Mouse (Mus musculus): Measurements from ENCODE around the gene Spata31d1d. TPM values are rescaled to one million over a fixed set of nuclear protein-coding genes. Genes with fewer than 3 reads are reported as not detected.
"Not testable (repeated sequence)": the region's sequence is repeated elsewhere in the genome, so short reads cannot be mapped to it uniquely, and the experiment has no call there.

Gene Spata31d1d
- polyA plus RNA-seq (2016; fragmentation: Nextera tagmentation; extraction: Ambion mirVana), result not detected in 2 replicates

- 44% methylated on average over 7 of the region's 7 CpGs for WGBS
- no peak for DNase-seq (ENCODE audit: extremely low spot score, low spot score)
Observed at GRCm38 (mm10) chr13:59731652-59732051, at the start of gene Spata31d1d. Gene Spata31d1d (minus strand): TSS chr13:59731752.

GRCm38 (mm10) chr13:59779744-59780264 lies 48.3 kb upstream of the Spata31d1d start:
- H3K9me3 ChIP-seq; H3K4me3 ChIP-seq; H3K4me1 ChIP-seq; DNase-seq (ENCODE audit: extremely low spot score, low spot score); H3K27ac ChIP-seq; H3K27me3 ChIP-seq (ENCODE audit: poor library complexity, severe bottlenecking): not testable (repeated sequence)
- 90% methylated on average over 1 of the region's 1 CpGs for WGBS
- H3K36me3 ChIP-seq (replicated peaks), result peaks cover 99% of the 10 kb centered on the region

More at GRCm38 (mm10) chr13:59731652-59732051, at the start of gene Spata31d1d:
- Histone ChIP-seq H3K4me3 (no peak within 1 kb of the TSS), H3K36me3 (replicated peaks) (no peaks in the 10 kb centered on the region), H3K9me3 (no peaks in the 10 kb centered on the region), H3K4me1 (peaks cover 23% of the 10 kb centered on the region), H3K27me3 (ENCODE audit: poor library complexity, severe bottlenecking) (peaks cover 16% of the 10 kb centered on the region), H3K27ac (no peak within 1 kb of the TSS)

DNA sequence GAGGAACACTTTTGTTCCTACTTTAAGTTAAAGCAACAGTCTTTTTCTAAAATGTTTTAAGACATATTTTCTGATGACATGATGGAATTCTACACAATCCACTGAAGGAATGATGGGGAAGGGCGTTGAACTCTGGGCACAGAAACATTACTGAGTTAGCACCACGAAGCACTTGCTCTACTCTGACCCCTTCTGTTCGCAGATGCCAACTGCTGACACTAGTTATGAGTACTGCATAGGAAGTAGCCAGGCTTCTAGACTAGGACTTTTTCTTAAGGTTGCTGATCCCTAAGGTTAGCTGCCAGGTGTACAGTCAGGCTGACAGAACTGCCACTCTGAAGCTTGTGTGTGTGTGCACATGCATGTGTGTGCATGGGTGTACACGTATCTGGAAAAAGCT lies 47.7 kb upstream of the Spata31d1d start:
- no peak for DNase-seq (ENCODE audit: extremely low spot score, low spot score)
- WGBS, result 88% methylated on average over 4 of the region's 4 CpGs
- Histone ChIP-seq H3K4me3 (no peak overlapping the region), H3K9me3 (no peaks in the 10 kb centered on the region), H3K27ac (no peak overlapping the region), H3K36me3 (replicated peaks) (peaks cover 96% of the 10 kb centered on the region), H3K27me3 (ENCODE audit: poor library complexity, severe bottlenecking) (no peaks in the 10 kb centered on the region), H3K4me1 (no peaks in the 10 kb centered on the region)

- DNase-seq (ENCODE audit: extremely low spot score, low spot score), result no peak
- Histone ChIP-seq H3K36me3 (replicated peaks) (peaks cover 87% of the 10 kb centered on the region), H3K4me1 (peaks cover 13% of the 10 kb centered on the region), H3K4me3 (no peak overlapping the region), H3K9me3 (no peaks in the 10 kb centered on the region), H3K27me3 (ENCODE audit: poor library complexity, severe bottlenecking) (no peaks in the 10 kb centered on the region), H3K27ac (no peak overlapping the region)
- 88% methylated on average over 3 of the region's 3 CpGs for WGBS
Observed at GRCm38 (mm10) chr13:59775168-59775567, 43.6 kb upstream of the Spata31d1d start.

DNA sequence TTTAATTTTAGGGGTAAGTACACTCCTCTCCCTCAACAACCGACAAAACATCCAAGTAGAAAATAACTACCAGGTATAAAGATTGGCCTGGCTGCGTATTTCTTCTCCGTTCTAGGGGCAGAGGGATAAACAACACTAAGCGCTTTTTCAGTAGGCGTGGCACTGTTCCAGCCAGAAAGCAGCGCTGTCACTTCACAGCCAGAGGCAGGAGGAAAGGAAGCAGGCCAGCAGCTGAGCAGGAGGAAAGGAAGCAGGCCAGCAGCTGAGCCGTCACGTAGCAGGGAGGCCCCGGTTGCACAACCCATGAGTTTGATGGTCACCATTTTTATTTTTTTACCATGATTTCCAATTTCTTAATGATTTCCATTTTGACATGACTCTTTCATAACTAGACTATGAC lies 39.7 kb upstream of the Spata31d1d start:
- Histone ChIP-seq H3K27me3 (ENCODE audit: poor library complexity, severe bottlenecking) (no peaks in the 10 kb centered on the region), H3K9me3 (no peaks in the 10 kb centered on the region), H3K27ac (peak overlapping the region; percentile 91; the same call in 1 of the 2 replicates), H3K4me3 (peak overlapping the region; percentile 94; the same call in 1 of the 2 replicates), H3K4me1 (peaks cover 41% of the 10 kb centered on the region), H3K36me3 (replicated peaks) (peaks cover 58% of the 10 kb centered on the region)
- DNase-seq (ENCODE audit: extremely low spot score, low spot score), result no peak
- 74% methylated on average over 9 of the region's 9 CpGs for WGBS

- Histone ChIP-seq H3K27ac (peak overlapping the region; percentile 91), H3K36me3 (replicated peaks) (peaks cover 54% of the 10 kb centered on the region), H3K27me3 (ENCODE audit: poor library complexity, severe bottlenecking) (no peaks in the 10 kb centered on the region), H3K4me1 (peaks cover 45% of the 10 kb centered on the region), H3K9me3 (no peaks in the 10 kb centered on the region), H3K4me3 (peak overlapping the region; percentile 94)
- DNase-seq (ENCODE audit: extremely low spot score, low spot score), result no peak
- WGBS, result 75% methylated on average over 9 of the region's 9 CpGs
Observed at GRCm38 (mm10) chr13:59770847-59771246, 39.3 kb upstream of the Spata31d1d start.

GRCm38 (mm10) chr13:59770164-59770562 lies 38.6 kb upstream of the Spata31d1d start:
- WGBS, result under 1% methylated on average over 28 of the region's 28 CpGs
- DNase-seq (ENCODE audit: extremely low spot score, low spot score), result peak; percentile 90
- Histone ChIP-seq H3K27me3 (ENCODE audit: poor library complexity, severe bottlenecking) (no peaks in the 10 kb centered on the region), H3K4me1 (peaks cover 49% of the 10 kb centered on the region), H3K9me3 (no peaks in the 10 kb centered on the region), H3K27ac (peak overlapping the region; percentile 91), H3K4me3 (peak overlapping the region; percentile 94), H3K36me3 (replicated peaks) (peaks cover 47% of the 10 kb centered on the region)

GRCm38 (mm10) chr13:59769296-59770163 lies 38.0 kb upstream of the Spata31d1d start, which contains the start of gene Isca1:
Gene Isca1 (minus strand): TSS chr13:59769810.
- H3K27ac ChIP-seq, result peak within 1 kb of the TSS; percentile 91
- DNase-seq (ENCODE audit: extremely low spot score, low spot score), result peak; percentile 99
- H3K4me3 ChIP-seq, result peak within 1 kb of the TSS; percentile 94
- no peaks in the 10 kb centered on the region for H3K27me3 ChIP-seq (ENCODE audit: poor library complexity, severe bottlenecking)
- H3K4me1 ChIP-seq, result peaks cover 49% of the 10 kb centered on the region
- no peaks in the 10 kb centered on the region for H3K9me3 ChIP-seq
- WGBS, result under 1% methylated on average over 91 of the region's 91 CpGs
- H3K36me3 ChIP-seq (replicated peaks), result peaks cover 41% of the 10 kb centered on the region

DNA sequence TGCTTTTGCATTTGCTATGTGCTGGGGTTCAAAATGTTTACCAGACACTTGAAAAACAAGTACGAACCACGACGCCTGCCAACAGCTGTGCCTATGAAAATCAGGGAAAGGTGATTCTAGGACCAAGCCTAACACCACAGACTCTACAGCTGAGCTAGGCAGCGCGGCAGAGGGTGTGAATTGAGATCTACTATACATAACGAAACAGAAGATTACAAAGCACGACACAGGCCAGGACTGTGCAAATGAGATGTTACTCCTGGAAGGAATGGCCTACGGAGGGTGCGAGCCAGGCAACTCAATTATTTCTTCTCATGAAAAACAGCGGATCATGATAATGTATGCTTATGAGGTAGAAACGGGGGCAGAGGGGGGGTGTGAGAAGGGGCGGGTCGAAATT lies 37.0 kb upstream of the Spata31d1d start:
- Histone ChIP-seq H3K27ac (peak overlapping the region; percentile 91; the same call in 1 of the 2 replicates), H3K36me3 (replicated peaks) (peaks cover 37% of the 10 kb centered on the region), H3K4me1 (peaks cover 49% of the 10 kb centered on the region), H3K27me3 (ENCODE audit: poor library complexity, severe bottlenecking) (no peaks in the 10 kb centered on the region), H3K4me3 (peak overlapping the region; percentile 94), H3K9me3 (no peaks in the 10 kb centered on the region)
- WGBS, result 55% methylated on average over 13 of the region's 13 CpGs
- no peak for DNase-seq (ENCODE audit: extremely low spot score, low spot score)

GRCm38 (mm10) chr13:59766786-59767515 lies 35.4 kb upstream of the Spata31d1d start:
- H3K4me1 ChIP-seq, result peaks cover 49% of the 10 kb centered on the region
- no peak overlapping the region for H3K27ac ChIP-seq
- WGBS, result 84% methylated on average over 11 of the region's 11 CpGs
- peaks cover 37% of the 10 kb centered on the region for H3K36me3 ChIP-seq (replicated peaks)
- H3K27me3 ChIP-seq (ENCODE audit: poor library complexity, severe bottlenecking), result no peaks in the 10 kb centered on the region
- H3K9me3 ChIP-seq, result no peaks in the 10 kb centered on the region
- H3K4me3 ChIP-seq, result peak overlapping the region; percentile 19
- no peak for DNase-seq (ENCODE audit: extremely low spot score, low spot score)

DNA sequence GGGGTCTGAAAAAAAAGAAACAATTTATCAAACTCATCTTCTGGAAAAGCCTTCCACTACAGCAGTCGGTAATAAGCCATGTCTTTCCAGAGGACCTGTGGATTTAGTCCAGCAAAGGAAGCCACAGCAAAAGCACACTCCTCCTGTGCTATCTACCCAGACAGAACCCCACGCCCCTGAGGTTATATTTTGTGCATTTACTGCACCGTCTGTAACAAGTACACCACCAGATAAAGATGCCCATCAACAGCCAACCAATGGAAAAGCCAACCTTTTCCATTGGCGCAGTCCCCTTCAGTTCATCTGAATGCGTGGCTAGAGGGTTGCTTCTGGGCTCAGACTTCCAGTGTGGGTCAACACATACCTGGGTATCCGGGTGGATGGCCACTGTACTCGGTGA lies 31.2 kb upstream of the Spata31d1d start:
- peaks cover 69% of the 10 kb centered on the region for H3K36me3 ChIP-seq (replicated peaks)
- H3K27ac ChIP-seq, result no peak overlapping the region
- H3K27me3 ChIP-seq (ENCODE audit: poor library complexity, severe bottlenecking), result no peaks in the 10 kb centered on the region
- WGBS, result 95% methylated on average over 7 of the region's 7 CpGs
- H3K4me1 ChIP-seq, result peaks cover 23% of the 10 kb centered on the region
- no peak for DNase-seq (ENCODE audit: extremely low spot score, low spot score)
- H3K9me3 ChIP-seq, result no peaks in the 10 kb centered on the region
- no peak overlapping the region for H3K4me3 ChIP-seq

DNA sequence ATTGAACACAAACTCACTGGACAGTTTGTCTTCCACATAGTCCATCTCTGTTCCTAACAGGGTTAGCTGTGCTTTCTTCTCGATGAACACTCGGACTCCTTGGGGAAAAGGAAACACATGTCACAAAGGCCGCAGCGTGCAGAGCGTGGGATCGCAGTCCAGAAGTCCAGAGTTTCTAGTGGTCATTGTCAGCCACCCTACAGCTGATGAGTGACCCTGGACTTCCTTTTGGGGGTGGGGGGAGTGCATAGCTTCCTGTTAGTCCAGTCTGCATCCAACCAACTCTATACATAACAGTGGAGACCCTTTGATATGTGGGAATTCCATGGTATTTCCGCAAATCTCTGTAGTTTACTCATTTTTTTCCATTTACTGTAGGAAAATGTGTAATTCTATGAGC lies 25.4 kb upstream of the Spata31d1d start:
- Histone ChIP-seq H3K36me3 (replicated peaks) (peaks cover 78% of the 10 kb centered on the region), H3K27me3 (ENCODE audit: poor library complexity, severe bottlenecking) (no peaks in the 10 kb centered on the region), H3K9me3 (no peaks in the 10 kb centered on the region), H3K4me3 (no peak overlapping the region), H3K27ac (no peak overlapping the region), H3K4me1 (no peaks in the 10 kb centered on the region)
- DNase-seq (ENCODE audit: extremely low spot score, low spot score), result no peak
- WGBS, result 94% methylated on average over 7 of the region's 7 CpGs

Data from forebrain, embryonic 10.5 days (tissue).